Mouse (Mus musculus) right cerebral cortex, postnatal 36 days (tissue): ENCODE results near the gene Olfr323.
A peak's percentile ranks its signal among the peaks of the same experiment; 100 is the strongest.

Experiments used
- DNase-seq, 2 experiments: peaks; one replicate each; pipeline ENCODE4 v3.0.0; 2022; ENCODE audit warnings: low spot score in 2 of 2, mixed read lengths in 1 of 2

Olfr323 gene

DNA sequence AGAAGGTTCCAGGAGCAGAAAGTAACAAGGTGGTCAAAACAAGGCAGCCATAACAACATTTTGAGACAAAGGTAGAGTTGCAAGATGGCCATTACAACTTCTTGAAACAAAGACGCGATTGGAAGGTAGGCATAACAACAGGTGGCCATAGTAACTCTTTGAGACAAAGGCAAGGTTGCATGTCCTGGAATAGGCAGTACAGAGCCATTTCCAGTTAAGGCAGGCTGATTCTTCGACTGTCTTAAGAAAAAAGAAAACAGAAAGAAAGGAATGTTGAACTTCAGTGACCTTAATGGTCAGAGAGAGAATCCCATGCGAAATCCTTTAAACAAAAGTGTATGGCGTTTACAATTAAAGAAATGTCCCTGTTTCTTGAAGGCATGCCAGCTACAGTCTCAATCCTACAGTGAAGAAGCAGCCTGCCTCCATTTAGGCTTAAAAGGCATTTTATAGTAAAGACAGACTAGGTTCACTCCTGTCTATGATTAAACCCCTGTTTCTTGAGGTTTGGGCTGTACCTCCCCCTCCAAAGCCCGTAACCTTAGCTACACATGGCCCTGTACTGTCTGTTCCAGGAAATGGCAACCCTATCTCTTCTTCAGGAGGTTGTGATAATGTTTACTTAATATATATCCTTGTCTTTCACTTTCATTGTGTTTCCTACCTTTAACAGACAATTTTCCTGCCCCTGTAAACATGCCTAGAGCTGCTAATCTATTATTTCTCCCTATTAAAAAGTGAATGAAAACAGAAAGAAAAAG, 27.3 kb downstream of the Olfr323 start:
- no peak for DNase-seq

DNA sequence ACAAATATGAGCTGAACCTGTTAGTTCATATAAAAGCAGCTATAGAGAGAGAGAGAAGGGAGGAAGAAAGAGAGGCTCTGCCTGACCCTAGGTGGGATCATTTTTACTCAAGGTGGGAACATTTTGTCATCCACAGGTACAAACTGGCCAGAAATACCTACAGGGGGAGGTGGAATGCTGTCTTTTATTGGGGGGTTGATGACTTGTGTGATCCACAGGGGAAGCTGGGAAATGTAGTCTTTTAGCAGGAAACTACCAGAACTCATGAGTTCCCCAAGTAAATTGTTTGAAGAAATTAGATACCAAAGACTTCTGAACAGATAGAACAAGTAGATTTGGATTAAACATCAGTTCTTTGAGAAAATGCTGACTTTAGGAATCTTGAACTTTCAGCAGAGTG, 28.2 kb downstream of the Olfr323 start:
- DNase-seq = no peak

DNA sequence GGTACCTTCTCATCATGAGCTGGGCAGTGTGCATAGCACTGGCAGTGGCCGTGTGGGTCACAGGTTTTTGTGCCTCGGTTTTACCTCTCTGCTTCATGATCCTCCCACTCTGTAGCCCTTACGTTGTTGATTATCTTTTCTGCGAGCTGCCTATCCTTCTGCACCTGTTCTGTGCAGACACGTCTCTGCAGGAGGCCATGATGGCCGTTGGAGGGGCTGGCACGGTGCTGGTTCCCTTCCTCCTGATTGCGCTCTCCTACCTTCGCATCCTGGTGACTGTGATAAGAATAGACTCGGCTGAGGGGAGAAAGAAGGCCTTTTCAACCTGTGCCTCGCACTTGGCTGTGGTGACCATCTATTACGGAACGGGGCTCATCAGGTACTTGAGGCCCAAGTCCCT, 32.5 kb downstream of the Olfr323 start:
- DNase-seq = no peak

DNA sequence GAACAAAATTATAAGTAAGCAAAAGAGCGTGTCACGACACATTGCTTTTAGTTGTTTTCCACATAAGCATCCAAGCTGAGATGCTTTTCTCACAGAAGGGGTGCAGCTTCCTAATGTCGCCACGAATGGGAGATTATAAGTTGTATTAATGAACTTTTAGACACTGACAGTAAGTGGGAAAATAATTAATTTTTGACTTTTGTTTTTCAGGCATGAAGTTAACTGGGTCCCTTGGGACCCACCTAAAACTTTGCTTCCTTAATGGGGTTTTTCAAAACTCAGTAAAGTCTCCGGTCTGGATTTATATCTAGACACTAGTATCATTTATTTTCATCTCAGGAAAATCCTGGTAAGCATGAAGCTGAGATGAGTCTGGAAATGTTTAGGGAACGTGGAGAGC, 35.5 kb downstream of the Olfr323 start, which contains the start of gene Olfr324:
Gene Olfr324 (plus strand): TSS at position 301 of the 400 bp plus-strand sequence.
- no peak for DNase-seq

DNA sequence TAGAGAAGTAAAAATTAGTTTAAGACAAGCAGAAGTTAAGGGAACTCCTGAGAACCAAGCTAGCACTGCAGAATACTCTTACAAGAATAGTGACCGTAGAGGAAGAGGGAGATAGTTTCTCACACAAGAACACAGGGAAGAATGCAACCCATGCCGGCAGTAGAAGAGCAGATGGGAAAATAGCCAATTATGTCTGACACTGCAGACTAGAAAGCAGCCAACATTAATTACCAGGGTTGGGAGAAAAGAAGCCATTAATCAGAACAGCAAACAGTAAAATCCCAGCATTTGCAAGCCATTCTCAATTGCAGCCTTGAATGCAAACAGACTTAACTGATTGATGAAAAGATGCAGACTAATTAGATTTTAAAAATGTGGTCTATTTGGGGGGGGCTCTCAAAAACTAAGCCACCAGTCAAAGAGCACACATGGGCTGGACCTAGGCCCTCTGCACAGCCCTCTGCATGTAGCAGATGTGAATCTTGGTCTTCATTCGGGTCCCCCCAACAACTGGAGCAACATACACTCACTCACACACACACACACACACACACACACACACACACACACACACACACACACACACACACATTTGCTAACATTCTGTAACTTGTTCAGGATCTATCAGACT, 41.6 kb downstream of the Olfr323 start:
- no peak for DNase-seq

DNA sequence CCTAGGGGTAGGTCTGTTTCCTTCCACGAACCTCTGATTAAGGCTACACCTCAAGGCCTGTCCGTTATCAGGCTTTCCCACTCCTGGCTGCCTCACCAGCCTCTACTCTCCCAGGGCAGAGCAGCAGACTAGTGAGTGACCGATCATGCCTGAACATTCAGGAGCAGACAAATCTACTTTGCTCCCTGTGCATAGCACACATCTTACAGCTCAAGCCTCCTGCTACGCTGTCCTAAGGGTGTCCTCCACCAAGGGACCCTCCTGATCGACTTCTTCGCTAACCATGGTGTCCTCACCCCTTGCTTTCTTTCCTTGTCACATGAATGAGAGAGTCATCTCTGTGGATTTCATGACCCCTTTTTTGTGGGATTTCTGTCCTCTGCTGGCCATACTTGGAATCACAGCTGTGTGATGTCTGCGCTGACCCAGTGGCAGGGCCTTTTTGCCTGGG, 42.4 kb downstream of the Olfr323 start:
- no peak for DNase-seq

DNA sequence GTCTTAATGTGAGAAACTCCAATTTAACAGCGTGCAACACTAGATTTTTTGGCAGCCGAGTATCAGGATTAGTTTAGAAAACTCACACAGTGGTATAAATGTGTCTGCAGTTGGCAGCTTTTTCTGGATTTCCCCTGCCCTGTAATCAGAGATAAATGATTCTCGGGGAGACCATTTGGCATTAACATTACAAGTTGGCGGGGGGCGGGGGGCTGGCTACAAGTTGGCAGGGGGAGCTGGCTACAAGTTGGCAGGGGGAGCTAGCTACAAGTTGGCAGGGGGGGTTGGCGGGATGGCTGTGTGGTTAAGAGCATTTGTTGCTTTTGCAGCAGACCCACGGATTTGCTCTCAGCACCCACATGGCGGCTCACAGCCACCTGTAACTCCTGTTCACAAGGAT, 51.7 kb downstream of the Olfr323 start:
- peak in 1 of 2 experiments; percentile 4 for DNase-seq

DNA sequence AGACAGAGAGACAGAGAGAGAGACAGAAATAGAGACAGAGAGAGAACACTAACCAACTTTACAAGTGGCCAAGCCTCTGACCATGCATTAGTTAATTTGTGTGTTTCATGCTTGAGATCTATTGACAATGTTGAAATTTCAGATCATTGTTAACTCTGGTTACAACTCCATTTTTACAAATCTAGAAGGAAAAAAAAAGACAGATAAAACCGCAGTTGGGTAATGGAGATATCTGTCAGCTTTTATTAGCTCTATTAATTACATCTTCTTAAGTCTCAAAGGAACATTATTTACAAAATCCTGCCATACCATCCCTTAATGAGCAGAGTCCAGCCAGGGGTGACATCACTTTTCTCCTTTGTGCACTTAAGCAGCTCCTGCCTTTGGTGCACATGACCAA, 52.9 kb downstream of the Olfr323 start, which contains the start of gene Olfr325:
Gene Olfr325 (plus strand): TSS at position 301 of the 400 bp plus-strand sequence.
- no peak for DNase-seq
